Mouse (Mus musculus) retina, postnatal 7 days (tissue): ENCODE results near the gene Prim2.

ENCODE experiments used
- DNase-seq: peaks from one replicate; pipeline ENCODE4 v3.0.0-alpha.2; 2012; ENCODE audit warnings: low read depth, low spot score

The Prim2 gene

GRCm38 (mm10) chr1:33541708-33542107 lies 127.9 kb downstream of the Prim2 start:
- no peak for DNase-seq

DNA sequence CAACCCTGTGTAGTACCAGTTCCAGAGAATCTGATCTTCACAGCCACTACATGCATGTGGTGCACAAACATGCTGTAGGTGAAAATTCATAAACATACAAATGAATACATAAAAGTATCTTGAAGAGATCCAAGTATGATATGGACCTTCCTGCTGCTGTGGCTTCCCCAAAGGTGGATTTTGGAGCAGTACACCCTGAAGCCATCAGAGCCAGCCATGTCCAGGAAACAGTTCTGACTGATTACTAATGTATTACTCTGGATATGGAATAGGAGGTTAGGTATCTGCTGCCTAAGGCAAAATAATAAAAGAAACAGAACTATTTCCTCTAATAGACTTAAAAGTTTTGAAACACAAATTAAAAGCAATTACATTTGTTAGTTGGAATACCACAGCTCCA lies 131.6 kb downstream of the Prim2 start:
- no peak for DNase-seq

- no peak for DNase-seq
Measured at GRCm38 (mm10) chr1:33536272-33537004, 133.2 kb downstream of the Prim2 start.

DNA sequence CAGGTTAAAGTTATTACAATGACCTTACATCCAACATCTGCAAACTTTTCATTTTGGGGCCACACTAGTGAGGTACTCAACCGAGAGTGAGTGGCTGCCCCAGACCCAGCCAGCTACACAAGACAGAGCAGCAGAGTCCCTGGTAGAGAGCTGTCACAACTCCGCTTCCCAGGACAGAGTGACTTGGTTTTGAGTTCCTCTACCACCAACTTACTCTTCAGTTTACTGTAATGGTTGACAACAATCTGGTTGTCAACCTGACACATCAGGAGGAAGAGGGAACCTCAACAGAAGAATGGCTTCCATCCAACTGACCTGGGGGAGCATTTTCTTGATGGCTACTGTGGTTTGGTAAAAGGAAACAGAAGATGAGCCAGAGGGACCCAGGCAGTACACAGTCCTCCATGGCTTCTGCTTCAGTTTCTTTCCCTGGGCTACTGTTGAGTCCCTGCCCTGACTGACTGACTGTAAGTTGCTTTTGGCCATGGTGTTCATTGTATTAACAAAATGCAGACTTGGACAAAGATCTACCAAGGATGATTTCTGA lies 134.4 kb downstream of the Prim2 start:
- DNase-seq, result no peak

- no peak for DNase-seq
Measured at GRCm38 (mm10) chr1:33531860-33532259, 137.7 kb downstream of the Prim2 start.

DNA sequence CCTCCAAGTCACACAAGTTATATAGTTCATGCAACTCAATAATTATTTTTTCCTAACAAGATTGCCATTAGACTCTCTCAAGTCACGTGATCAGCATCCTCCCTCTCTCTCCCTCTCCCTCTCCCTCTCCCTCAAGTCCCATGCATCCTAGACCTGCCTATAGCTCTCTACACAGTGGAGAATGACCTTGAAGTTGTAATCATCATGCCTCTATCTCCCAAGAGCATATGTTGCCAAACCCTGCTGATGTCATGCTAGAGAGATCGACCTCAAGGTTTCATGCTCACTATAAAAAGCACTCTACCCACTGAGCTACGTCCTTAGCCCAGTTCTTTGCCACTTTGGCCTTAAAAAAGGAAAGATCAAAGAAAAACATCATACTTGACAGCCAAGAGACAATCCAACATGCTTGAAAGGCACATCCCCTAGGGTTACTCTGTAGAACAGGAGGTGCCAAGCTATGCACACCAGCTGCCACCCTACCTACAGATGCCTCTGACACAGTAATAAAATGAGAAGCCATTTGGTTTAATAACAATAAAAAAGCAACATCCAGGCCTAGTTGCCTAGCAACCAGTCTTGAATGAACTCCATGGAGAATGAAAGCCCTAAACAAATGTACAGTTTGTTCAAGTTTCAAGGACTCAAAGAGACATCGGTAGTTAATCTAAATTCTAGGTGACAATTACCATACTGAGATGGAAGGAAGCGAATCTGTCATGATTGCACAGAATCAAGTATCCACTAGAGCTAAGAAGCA lies 138.3 kb downstream of the Prim2 start:
- DNase-seq, result no peak

DNA sequence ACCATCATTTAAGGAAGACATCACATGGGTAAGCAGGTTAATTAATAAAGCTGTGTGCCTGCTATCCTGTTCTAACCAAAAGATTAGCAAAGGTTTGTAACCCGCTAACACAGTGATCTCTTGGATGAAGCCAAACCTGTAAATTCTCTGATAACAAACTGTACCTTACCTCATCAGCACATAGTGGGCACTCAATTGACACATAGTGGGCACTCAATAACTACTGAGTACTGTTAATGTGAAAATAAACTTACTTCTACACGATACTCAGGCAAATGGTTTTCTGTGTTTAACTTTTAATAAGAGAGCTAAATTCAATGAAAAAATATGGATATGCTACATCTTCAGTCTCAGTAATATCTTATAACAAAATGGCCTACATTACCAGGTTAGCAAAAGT lies 139.1 kb downstream of the Prim2 start:
- no peak for DNase-seq

DNA sequence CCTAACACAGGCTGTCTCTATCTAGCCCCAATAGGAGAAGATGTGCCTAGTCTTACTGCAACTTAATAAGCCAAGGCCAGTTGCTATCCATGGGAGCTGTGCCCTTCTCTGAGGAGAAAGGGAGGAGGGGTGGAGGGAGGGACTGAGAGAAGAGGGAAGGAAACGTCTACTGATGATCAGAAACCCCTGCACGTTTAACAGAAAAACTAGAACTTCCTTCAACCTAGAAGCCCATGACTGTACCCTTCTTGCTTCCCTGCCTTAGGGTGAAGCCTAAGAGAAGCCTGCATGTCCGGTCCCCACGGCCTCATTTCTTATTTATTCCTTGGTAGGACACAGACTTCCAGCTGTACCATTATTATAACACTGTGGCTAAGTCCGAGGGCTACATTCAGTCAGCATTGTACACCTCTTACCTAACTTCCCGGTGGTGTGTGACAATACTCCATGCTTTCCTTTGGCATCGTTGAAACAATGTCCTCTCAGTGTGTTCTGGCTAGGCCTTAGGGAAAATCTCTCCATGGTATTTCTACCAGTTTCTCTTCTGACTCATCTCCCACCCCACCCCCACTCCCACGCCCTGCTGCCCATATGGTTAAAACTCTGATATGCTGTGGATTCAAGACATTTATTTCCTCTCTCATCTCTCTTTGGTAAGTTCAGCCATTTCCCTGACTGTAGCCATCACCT lies 139.9 kb downstream of the Prim2 start:
- no peak for DNase-seq

DNA sequence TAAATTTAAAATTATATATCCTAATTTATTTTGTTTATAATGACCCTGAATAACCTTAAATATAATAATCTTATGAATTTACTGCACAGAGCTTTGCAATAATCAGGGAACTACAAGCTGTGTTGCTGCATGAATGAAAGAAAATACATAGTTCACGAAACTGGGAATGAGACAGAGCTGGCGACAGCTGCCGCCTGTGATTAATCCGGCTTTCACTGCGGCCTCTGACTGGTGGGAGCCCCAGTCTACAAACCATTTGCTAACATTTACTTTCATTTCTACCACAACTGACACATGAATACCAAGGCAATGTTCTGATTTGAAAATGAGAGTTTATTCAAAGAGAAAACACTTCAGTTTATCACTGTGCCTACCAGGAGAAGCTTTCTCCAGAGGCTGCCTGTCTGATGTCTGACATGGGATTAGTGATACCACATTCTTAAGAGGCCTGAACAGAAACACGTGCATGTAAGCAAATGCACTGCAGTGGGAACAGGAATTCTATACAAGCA lies 142.2 kb downstream of the Prim2 start:
- peak; percentile 2 for DNase-seq

GRCm38 (mm10) chr1:33523223-33523622 lies 146.4 kb downstream of the Prim2 start:
- no peak for DNase-seq

DNA sequence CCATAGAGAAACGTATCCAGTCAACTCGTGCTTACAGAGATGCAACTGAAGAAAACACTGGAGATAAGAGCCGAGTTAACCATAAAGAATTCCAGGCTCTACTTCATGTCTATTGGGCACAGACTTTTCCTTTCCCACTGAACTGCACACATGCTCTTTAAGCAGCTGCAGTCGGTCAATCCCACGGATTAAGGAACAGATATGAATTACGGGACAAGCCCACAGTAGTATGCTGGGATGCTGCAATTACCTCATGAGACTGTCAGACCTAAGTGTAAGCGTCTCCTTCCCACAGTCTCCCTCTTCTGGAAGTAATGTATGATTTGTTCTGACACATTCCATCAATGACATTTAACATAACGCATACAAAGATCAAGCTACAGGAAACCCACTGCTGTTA lies 154.5 kb downstream of the Prim2 start:
- DNase-seq, result no peak

GRCm38 (mm10) chr1:33511310-33511709 lies 158.3 kb downstream of the Prim2 start:
- no peak for DNase-seq

DNA sequence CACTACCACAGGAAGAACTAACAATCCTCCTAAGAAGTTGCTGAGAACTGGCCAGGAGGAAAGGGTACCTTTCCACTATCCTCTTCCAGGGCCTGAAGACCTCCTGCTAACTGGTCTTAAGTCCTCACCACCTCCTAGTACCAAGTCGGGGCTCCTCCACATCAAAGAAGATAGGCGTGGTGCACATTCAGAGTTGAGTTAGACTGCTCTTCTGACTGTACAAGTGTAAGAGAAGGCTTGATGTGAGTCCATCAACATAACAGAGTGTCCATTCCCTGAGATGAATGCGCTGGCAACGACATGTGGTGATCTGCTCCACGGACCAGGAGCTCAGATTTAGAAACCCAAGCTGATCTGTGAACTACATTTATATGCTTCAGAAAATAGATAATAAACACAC lies 165.2 kb downstream of the Prim2 start:
- no peak for DNase-seq

DNA sequence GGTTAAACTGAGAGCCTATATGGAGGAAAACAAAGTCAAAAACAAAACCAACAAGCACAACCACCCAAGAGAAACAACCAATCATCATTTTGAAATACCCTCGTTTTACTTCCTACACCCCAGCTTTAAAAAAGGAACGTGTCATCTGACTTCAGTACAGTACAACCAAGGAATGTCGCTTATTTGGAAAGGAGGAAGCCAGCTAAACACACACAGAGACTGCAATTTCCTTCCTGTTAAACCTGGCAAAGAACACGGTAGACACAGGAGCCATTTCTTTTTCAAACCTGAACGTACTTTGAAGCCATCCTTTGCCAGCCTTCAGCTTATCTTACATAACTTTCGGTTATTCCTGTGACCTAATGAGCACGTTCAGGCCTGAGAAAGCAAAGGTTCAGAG lies 166.7 kb downstream of the Prim2 start:
- no peak for DNase-seq

DNA sequence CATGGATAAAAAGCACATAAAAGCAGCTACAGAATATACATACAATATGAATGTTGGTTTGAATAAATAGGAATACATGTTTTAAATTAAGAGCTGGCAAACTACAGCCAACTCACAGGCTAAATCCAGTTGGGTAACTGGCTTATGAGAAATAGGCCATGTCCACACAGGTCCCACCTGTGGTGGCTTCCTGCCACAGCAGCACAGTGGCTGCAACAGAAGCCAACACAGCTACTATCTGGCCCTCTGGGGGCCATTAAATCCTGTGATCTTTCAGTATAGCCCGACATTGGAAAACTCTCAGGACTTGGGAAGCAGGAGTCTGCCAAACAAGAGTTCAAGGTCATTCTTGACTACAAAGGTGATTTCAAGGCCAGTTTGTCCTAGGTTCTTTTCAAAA lies 167.3 kb downstream of the Prim2 start:
- DNase-seq, result no peak

DNA sequence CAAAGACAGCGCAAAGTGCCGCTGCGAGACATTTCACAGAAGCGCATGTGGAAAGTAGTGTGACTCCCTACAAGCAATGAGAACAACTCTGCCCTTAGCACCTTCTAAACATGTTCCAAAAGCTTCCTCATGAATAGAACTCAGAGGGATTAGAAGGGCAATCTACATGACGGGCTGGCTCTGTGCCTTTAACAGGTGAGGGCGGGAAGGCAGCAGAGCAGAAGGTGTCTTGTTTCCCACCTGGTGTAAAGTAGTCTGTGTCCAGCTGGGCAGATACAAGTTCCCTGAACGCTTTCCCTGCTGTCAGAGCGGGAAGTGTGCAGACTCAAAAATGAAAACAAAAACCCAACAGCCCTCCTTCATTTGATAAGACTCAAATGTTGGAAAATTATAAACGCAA lies 169.5 kb downstream of the Prim2 start:
- no peak for DNase-seq

- DNase-seq, result no peak
Measured at GRCm38 (mm10) chr1:33499603-33500002, 170.0 kb downstream of the Prim2 start.

- no peak for DNase-seq
Measured at GRCm38 (mm10) chr1:33496128-33496527, 173.5 kb downstream of the Prim2 start.

GRCm38 (mm10) chr1:33495586-33495985 lies 174.0 kb downstream of the Prim2 start:
- DNase-seq, result no peak

DNA sequence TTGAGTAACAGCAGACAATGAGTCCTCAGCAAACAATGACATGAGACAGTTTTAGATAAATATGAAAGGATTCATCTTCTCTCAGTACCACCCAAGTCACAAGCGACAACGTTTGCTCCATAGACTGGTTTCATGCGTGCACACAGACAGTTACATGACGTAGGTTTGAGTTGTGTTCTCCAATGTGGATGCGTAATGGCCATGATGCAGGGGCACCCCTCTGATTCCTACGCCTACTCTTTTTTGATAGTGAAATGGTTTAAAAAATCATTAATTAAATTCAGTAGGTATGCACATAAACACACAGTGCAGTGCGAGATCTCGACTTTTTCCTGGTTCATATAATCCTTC lies 174.4 kb downstream of the Prim2 start:
- no peak for DNase-seq

DNA sequence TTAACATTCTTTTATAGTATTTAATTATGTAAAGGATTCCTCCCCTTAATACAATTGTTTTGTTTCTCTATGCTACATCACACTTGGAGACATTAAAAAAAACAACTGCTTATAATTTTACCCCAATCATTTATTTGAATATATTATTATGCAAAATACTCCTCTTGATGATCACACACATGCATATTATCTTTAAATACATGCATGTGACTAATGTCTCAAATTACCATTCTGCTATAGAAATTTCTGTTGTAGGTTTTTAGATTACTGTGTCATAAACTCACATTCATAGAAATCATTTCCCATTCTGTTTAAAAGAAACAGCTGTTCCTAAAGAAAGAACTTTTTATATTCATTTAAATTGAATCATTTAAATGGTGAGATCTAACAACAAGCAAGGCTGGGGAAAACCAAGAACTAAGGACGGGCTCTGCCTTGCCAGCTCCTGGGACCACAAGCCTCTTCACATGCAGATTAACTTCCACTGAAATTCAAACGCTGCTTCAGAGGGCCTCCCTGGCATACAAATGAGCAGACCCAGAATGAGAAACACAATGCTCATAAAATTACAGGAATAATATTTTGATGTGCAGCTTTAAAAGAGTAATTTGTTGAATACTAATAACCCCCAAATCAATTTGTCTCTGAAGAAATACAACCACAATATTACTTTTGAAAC lies 174.9 kb downstream of the Prim2 start:
- no peak for DNase-seq

DNA sequence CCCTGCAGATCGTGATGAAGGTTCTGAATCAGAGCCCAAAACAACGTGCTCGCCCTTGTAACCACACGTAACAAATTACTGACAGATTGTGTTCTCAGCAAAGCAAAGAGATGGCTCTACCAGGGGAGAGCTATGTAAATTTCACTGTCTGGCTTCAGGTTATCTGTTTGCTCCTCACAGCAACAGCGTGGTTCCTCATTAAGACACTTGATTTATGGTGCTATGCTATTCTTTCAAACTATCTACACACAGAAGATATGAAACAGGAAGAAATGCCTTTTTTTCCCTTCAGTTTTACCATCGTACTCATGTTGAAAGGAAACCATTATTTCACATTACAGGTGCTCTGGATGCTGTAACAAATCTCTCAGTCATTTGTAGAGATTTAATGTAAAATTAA lies 179.4 kb downstream of the Prim2 start:
- no peak for DNase-seq
